Mouse (Mus musculus): ENCODE measurements at regions not wholly inside any gene's neighbourhood (a gene's known extent, or its start where the extent isn't known, plus 50 kb on each side); places are given as distances from the start of the nearest gene placed in this dataset.

DNA sequence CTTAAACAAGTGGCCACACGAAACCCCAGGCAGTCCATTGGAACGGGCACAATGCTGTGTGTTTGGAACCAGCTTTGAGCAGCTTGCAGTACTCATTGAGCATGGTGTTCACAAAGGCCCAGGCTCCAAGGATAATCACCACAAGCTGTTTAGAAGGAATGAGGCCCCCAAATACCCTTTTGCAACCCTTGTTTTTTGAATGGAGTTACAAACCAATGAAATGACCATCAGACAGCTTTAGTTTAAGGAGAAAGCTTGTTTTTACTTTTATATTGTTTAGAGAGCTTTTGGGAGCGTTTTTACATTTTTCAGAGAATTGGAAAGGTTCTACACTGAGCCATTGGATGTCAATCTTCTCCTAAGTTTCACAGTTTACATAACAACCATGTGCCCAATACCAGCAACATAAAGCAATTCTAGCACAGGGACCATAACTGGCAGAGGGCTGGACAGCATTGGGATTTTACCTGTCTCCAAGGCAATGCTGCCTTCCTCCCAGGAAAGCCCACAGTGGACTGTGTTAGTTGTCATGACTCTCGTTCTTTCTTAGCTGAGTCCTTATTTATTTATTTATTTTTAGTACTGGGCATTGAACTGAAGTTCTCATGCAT, 745.1 kb upstream of the Lrrc6 start:
- no peak for DNase-seq (ENCODE audit: low spot score)
- Histone ChIP-seq H3K36me3 (ENCODE audit: control insufficient read depth, insufficient read depth, low read length) (no peaks in the 10 kb centered on the region), H3K9ac (ENCODE audit: low read depth, low read length, severe bottlenecking) (no peak overlapping the region), H3K4me3 (replicated peaks; ENCODE audit: low read length) (no peak overlapping the region), H3K4me1 (ENCODE audit: control insufficient read depth, insufficient read depth, low read length) (peaks cover 4% of the 10 kb centered on the region; the same call in 1 of the 2 replicates), H3K27ac (replicated peaks; ENCODE audit: low read depth, low read length) (no peak overlapping the region), H3K4me2 (replicated peaks; ENCODE audit: low read depth, low read length, severe bottlenecking) (no peak overlapping the region), H3K9me3 (ENCODE audit: control insufficient read depth, low read length) (no peaks in the 10 kb centered on the region), H3K27me3 (ENCODE audit: control insufficient read depth, insufficient read depth, low read length) (no peaks in the 10 kb centered on the region)
- WGBS = 75% methylated on average over 4 of the region's 4 CpGs
- ATAC-seq (ENCODE audit: low FRiP score, low read depth) = no peak
- TF ChIP-seq POLR2A (IDR thresholded peaks at IDR 0.05; ENCODE audit: borderline replicate concordance, extremely low read depth, insufficient read depth, insufficient read length) = no peak

DNA sequence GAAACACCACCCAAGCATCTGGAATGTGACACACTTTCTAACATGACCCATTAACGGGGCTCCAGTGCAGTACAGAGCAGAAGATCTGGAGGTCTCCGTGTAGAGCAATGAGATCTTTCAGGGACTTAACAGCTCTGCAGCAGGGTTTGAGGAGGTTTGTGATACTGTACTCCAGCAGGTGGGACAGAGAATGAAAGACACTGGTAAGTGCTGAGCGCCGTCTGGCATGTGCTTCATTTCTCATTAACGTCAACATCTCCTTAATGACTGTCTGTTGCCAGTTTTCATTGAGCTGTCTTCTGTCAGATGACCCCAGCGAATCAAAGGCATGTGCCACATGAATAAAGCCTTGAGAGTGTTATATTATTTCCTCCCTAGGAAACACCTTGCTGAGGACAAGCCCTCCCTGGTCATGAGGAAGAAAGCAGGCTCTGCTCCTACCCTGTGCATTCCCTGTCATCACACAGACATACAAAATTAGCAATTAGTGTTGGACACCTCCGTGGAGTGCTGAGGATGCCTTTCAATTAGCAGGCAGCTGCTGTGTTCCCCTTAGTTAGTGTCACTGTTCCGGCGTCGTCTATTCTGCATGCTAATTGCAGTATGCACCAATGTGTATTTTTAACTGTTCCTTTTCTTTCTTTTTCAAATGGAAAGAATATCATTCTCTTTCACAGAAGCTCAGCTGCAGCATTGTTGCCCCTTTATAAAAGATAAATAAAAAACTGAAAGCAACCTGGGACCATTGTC, 744.4 kb upstream of the Lrrc6 start:
- Histone ChIP-seq H3K4me3 (replicated peaks; ENCODE audit: low read length) (no peak overlapping the region), H3K9ac (ENCODE audit: low read depth, low read length, severe bottlenecking) (no peak overlapping the region), H3K4me2 (replicated peaks; ENCODE audit: low read depth, low read length, severe bottlenecking) (no peak overlapping the region), H3K36me3 (ENCODE audit: control insufficient read depth, insufficient read depth, low read length) (no peaks in the 10 kb centered on the region), H3K27me3 (ENCODE audit: control insufficient read depth, insufficient read depth, low read length) (no peaks in the 10 kb centered on the region), H3K4me1 (ENCODE audit: control insufficient read depth, insufficient read depth, low read length) (peaks cover 4% of the 10 kb centered on the region; the same call in 1 of the 2 replicates), H3K27ac (replicated peaks; ENCODE audit: low read depth, low read length) (no peak overlapping the region), H3K9me3 (ENCODE audit: control insufficient read depth, low read length) (no peaks in the 10 kb centered on the region)
- no peak for TF ChIP-seq POLR2A (IDR thresholded peaks at IDR 0.05; ENCODE audit: borderline replicate concordance, extremely low read depth, insufficient read depth, insufficient read length)
- ATAC-seq (ENCODE audit: low FRiP score, low read depth) = no peak
- WGBS = 62% methylated on average over 10 of the region's 10 CpGs
- no peak for DNase-seq (ENCODE audit: low spot score)

GRCm38 (mm10) chr15:67235107-67235785, 734.5 kb upstream of the Lrrc6 start:
- H3K4me3 ChIP-seq (replicated peaks; ENCODE audit: low read length) = no peak overlapping the region
- no peak overlapping the region for H3K4me2 ChIP-seq (replicated peaks; ENCODE audit: low read depth, low read length, severe bottlenecking)
- no peak for ATAC-seq (ENCODE audit: low FRiP score, low read depth)
- TF ChIP-seq POLR2A (IDR thresholded peaks at IDR 0.05; ENCODE audit: borderline replicate concordance, extremely low read depth, insufficient read depth, insufficient read length) = no peak
- H3K4me1 ChIP-seq (ENCODE audit: control insufficient read depth, insufficient read depth, low read length) = no peaks in the 10 kb centered on the region
- no peaks in the 10 kb centered on the region for H3K9me3 ChIP-seq (ENCODE audit: control insufficient read depth, low read length)
- whole genome bisulfite sequencing = 83% methylated on average over 5 of the region's 5 CpGs
- H3K36me3 ChIP-seq (ENCODE audit: control insufficient read depth, insufficient read depth, low read length) = no peaks in the 10 kb centered on the region
- no peak overlapping the region for H3K27ac ChIP-seq (replicated peaks; ENCODE audit: low read depth, low read length)
- no peak overlapping the region for H3K9ac ChIP-seq (ENCODE audit: low read depth, low read length, severe bottlenecking)
- DNase-seq (ENCODE audit: low spot score) = no peak
- no peaks in the 10 kb centered on the region for H3K27me3 ChIP-seq (ENCODE audit: control insufficient read depth, insufficient read depth, low read length)

DNA sequence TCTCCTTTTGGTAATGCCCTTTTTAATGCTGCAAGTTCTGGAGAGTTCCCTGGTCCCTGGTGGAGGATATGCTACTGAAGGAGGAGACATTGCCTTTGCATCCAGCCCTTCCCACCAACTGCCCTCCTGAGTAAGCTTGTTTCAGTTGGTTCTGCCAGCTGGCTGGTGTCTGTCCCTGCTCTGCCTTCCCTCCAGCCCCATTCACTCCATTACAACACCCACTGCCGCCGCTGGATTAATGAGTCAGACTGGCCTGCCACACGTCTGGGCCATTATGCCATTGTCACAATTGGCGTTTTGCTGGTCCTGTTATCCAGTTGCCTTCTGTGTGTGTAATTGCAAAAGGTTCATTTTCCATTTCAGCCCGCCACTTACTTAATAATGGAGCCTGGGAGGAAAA, 728.6 kb upstream of the Lrrc6 start:
- 48% methylated on average over 5 of the region's 5 CpGs for WGBS
- TF ChIP-seq POLR2A (IDR thresholded peaks at IDR 0.05; ENCODE audit: borderline replicate concordance, extremely low read depth, insufficient read depth, insufficient read length) = no peak

GRCm38 (mm10) chr15:67228633-67229032, 727.9 kb upstream of the Lrrc6 start:
- Histone ChIP-seq H3K36me3 (ENCODE audit: control insufficient read depth, insufficient read depth, low read length) (no peaks in the 10 kb centered on the region), H3K4me1 (ENCODE audit: control insufficient read depth, insufficient read depth, low read length) (peaks cover 13% of the 10 kb centered on the region), H3K4me2 (replicated peaks; ENCODE audit: low read depth, low read length, severe bottlenecking) (no peak overlapping the region), H3K27me3 (ENCODE audit: control insufficient read depth, insufficient read depth, low read length) (no peaks in the 10 kb centered on the region), H3K27ac (replicated peaks; ENCODE audit: low read depth, low read length) (no peak overlapping the region), H3K4me3 (replicated peaks; ENCODE audit: low read length) (no peak overlapping the region), H3K9me3 (ENCODE audit: control insufficient read depth, low read length) (no peaks in the 10 kb centered on the region), H3K9ac (ENCODE audit: low read depth, low read length, severe bottlenecking) (no peak overlapping the region)
- WGBS = 83% methylated on average over 2 of the region's 2 CpGs
- no peak for TF ChIP-seq POLR2A (IDR thresholded peaks at IDR 0.05; ENCODE audit: borderline replicate concordance, extremely low read depth, insufficient read depth, insufficient read length)
- DNase-seq (ENCODE audit: low spot score) = no peak
- ATAC-seq (ENCODE audit: low FRiP score, low read depth) = no peak

More for the DNA sequence above, 728.6 kb upstream of the Lrrc6 start:
- H3K9ac ChIP-seq (ENCODE audit: low read depth, low read length, severe bottlenecking) = no peak overlapping the region
- no peaks in the 10 kb centered on the region for H3K27me3 ChIP-seq (ENCODE audit: control insufficient read depth, insufficient read depth, low read length)
- no peak for ATAC-seq (ENCODE audit: low FRiP score, low read depth)
- no peak overlapping the region for H3K4me2 ChIP-seq (replicated peaks; ENCODE audit: low read depth, low read length, severe bottlenecking)
- no peak overlapping the region for H3K4me3 ChIP-seq (replicated peaks; ENCODE audit: low read length)
- peaks cover 13% of the 10 kb centered on the region for H3K4me1 ChIP-seq (ENCODE audit: control insufficient read depth, insufficient read depth, low read length)
- H3K9me3 ChIP-seq (ENCODE audit: control insufficient read depth, low read length) = no peaks in the 10 kb centered on the region
- no peak for DNase-seq (ENCODE audit: low spot score)
- no peak overlapping the region for H3K27ac ChIP-seq (replicated peaks; ENCODE audit: low read depth, low read length)
- no peaks in the 10 kb centered on the region for H3K36me3 ChIP-seq (ENCODE audit: control insufficient read depth, insufficient read depth, low read length)

Data from limb, embryonic 14.5 days (tissue).